Mouse (Mus musculus): ENCODE measurements at regions not wholly inside any gene's neighbourhood (a gene's known extent, or its start where the extent isn't known, plus 50 kb on each side); places are given as distances from the start of the nearest gene placed in this dataset.
A peak's percentile ranks its signal among the peaks of the same experiment; 100 is the strongest.

DNA sequence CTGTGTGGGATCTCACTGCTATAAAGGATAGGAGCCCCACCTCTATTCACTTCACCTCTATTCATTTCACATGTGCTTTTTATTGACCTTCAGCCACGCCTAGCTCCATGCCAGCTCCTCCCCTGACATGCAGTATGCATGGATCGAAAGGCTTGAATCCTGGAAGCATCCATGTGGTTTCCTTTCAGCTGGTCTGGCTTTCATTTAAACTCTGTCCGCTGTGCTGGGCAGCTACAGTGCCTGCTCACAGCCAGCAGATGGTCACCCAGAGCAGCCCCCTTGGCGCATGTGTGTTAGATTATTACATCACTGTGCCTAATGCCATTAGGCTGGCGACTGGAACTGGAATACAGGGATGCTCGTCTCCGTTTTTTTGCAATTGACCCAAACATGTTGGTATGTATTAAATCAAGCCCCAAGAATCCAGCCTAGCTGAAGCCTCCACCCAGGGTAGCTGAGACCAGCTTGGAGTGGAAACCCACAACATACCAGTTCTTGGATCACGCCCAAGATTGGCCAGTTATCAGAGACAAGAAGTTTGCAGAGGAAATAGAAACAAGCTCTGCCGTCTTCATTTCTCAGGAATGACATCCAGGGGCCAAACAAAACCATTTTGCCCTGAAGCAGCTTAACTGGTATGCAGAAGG is 113.2 kb downstream of the Inhbb start:
- peak; percentile 28 for DNase-seq
- H3K9me3 ChIP-seq (ENCODE audit: low read length), result no peaks in the 10 kb centered on the region
- no peaks in the 10 kb centered on the region for H3K27me3 ChIP-seq (ENCODE audit: insufficient read depth, low read length)
- peak; percentile 43; the same call in 1 of the 2 replicates for ATAC-seq
- WGBS, result 63% methylated on average over 9 of the region's 9 CpGs
- no peak overlapping the region for H3K27ac ChIP-seq (ENCODE audit: low read depth, low read length)
- no peak overlapping the region for H3K4me2 ChIP-seq (ENCODE audit: low read depth)
- H3K4me1 ChIP-seq (ENCODE audit: insufficient read depth), result no peaks in the 10 kb centered on the region; the same call in 1 of the 2 replicates
- TF ChIP-seq CTCF (IDR thresholded peaks at IDR 0.05; ENCODE audit: low read depth), result peak; percentile 31
- no peaks in the 10 kb centered on the region for H3K36me3 ChIP-seq (ENCODE audit: insufficient read depth)
- no peak overlapping the region for H3K4me3 ChIP-seq (ENCODE audit: low read depth, low read length)
- no peak overlapping the region for H3K9ac ChIP-seq

GRCm38 (mm10) chr1:119305315-119305976 is 116.6 kb downstream of the Inhbb start:
- no peak for ATAC-seq
- no peak overlapping the region for H3K9ac ChIP-seq
- no peaks in the 10 kb centered on the region for H3K36me3 ChIP-seq (ENCODE audit: insufficient read depth)
- no peaks in the 10 kb centered on the region for H3K9me3 ChIP-seq (ENCODE audit: low read length)
- H3K27ac ChIP-seq (ENCODE audit: low read depth, low read length), result no peak overlapping the region
- 11% methylated on average over 13 of the region's 13 CpGs for WGBS
- no peak for TF ChIP-seq CTCF (IDR thresholded peaks at IDR 0.05; ENCODE audit: low read depth)
- H3K27me3 ChIP-seq (ENCODE audit: insufficient read depth, low read length), result no peaks in the 10 kb centered on the region
- H3K4me2 ChIP-seq (ENCODE audit: low read depth), result no peak overlapping the region
- DNase-seq, result no peak
- no peak overlapping the region for H3K4me3 ChIP-seq (ENCODE audit: low read depth, low read length)
- H3K4me1 ChIP-seq (ENCODE audit: insufficient read depth), result no peaks in the 10 kb centered on the region; the same call in 1 of the 2 replicates

DNA sequence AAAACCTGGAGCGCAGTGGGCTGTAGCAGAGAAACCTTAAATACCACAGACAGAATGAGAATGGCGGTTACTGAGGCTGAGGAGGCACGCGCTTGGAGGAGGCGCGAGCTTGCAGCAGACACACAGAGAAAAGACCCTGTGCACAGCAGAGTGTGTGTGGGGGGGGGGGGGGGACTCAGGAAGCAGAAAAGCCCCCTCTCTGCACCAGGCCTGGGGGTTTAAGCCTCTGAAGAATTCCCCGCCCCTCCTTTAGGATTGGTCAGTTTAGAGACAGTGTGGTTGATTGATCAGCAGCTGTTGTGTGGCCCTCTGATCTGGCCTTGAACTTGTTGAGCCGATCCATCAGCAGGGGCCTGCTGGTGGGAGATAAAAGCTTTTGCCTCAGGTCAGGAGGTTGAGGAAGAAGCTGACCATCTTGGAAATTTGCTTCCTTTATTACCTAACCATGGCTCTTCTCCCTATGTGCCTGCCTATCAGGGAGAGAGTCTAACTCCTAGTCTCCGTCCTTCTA is 117.5 kb downstream of the Inhbb start:
- no peaks in the 10 kb centered on the region for H3K27me3 ChIP-seq (ENCODE audit: insufficient read depth, low read length)
- no peak for TF ChIP-seq CTCF (IDR thresholded peaks at IDR 0.05; ENCODE audit: low read depth)
- no peak for DNase-seq
- H3K9me3 ChIP-seq (ENCODE audit: low read length), result no peaks in the 10 kb centered on the region
- no peaks in the 10 kb centered on the region; the same call in 1 of the 2 replicates for H3K4me1 ChIP-seq (ENCODE audit: insufficient read depth)
- H3K36me3 ChIP-seq (ENCODE audit: insufficient read depth), result no peaks in the 10 kb centered on the region
- peak; percentile 28; the same call in 1 of the 2 replicates for ATAC-seq
- WGBS, result 31% methylated on average over 9 of the region's 9 CpGs
- H3K9ac ChIP-seq, result no peak overlapping the region
- no peak overlapping the region for H3K4me2 ChIP-seq (ENCODE audit: low read depth)
- H3K27ac ChIP-seq (ENCODE audit: low read depth, low read length), result no peak overlapping the region
- no peak overlapping the region for H3K4me3 ChIP-seq (ENCODE audit: low read depth, low read length)

DNA sequence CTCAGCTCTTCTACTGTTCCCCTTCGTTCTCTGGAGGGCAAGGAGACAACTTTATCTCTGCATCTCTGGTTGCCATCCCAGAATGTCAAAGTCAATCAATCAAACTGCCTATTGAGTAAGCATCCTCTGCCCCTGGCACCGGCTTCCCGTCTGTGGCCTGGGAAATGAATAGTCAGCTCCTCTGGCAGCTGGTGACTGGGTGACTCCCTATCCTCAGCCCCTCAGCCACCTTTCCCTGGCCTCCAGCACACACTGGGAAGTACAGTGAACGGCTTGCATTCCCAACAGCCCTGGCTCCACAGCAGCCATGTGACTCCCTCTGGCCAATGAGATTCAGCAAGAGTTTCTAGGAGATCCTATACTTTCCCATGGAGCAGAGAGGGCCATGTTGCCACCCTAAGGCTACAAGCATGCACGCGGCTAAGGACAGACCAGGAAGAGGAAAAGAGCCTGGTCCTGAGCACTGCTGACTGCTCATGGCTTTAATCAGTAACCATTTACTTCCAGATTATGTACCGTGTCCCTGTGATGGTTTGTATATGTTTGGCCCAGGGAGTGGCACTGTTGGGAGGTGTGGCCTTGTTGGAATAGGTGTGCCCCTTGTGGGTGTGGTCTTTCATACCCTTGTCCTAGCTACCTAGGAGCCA is 119.6 kb downstream of the Inhbb start:
- 78% methylated on average over 7 of the region's 7 CpGs for WGBS
- no peaks in the 10 kb centered on the region for H3K36me3 ChIP-seq (ENCODE audit: insufficient read depth)
- DNase-seq, result no peak

DNA sequence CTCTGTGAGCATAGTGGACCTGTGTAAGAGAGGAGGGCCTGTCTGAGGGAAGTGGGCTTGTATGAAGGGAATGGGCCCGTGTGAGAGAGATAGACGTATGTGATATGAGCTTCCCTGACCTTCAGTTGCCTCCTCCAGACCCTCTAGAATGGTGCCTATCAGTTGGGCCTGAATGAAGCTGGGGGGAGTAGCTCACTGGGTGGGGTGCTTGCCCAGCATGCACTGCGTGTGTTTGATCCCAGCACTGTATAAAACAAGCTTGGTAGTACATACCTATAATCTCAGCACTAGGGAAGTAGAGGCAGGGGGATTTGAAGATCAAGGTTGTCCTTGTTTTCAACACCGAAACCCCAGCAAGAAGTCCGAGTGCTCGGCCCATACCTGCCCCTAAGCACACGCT is 120.1 kb downstream of the Inhbb start:
- H3K27me3 ChIP-seq (ENCODE audit: insufficient read depth, low read length), result no peaks in the 10 kb centered on the region
- DNase-seq, result no peak
- no peak overlapping the region for H3K4me2 ChIP-seq (ENCODE audit: low read depth)
- no peak overlapping the region for H3K27ac ChIP-seq (ENCODE audit: low read depth, low read length)
- no peak for TF ChIP-seq CTCF (IDR thresholded peaks at IDR 0.05; ENCODE audit: low read depth)
- no peak overlapping the region for H3K4me3 ChIP-seq (ENCODE audit: low read depth, low read length)
- no peak overlapping the region for H3K9ac ChIP-seq
- 94% methylated on average over 7 of the region's 7 CpGs for WGBS
- ATAC-seq, result no peak
- H3K9me3 ChIP-seq (ENCODE audit: low read length), result no peaks in the 10 kb centered on the region
- no peaks in the 10 kb centered on the region for H3K36me3 ChIP-seq (ENCODE audit: insufficient read depth)
- H3K4me1 ChIP-seq (ENCODE audit: insufficient read depth), result no peaks in the 10 kb centered on the region; the same call in 1 of the 2 replicates

More for the DNA sequence above, 119.6 kb downstream of the Inhbb start:
- Histone ChIP-seq H3K9ac (no peak overlapping the region), H3K4me3 (ENCODE audit: low read depth, low read length) (no peak overlapping the region), H3K27me3 (ENCODE audit: insufficient read depth, low read length) (no peaks in the 10 kb centered on the region), H3K4me1 (ENCODE audit: insufficient read depth) (no peaks in the 10 kb centered on the region; the same call in 1 of the 2 replicates), H3K27ac (ENCODE audit: low read depth, low read length) (no peak overlapping the region), H3K4me2 (ENCODE audit: low read depth) (no peak overlapping the region), H3K9me3 (ENCODE audit: low read length) (no peaks in the 10 kb centered on the region)
- no peak for TF ChIP-seq CTCF (IDR thresholded peaks at IDR 0.05; ENCODE audit: low read depth)
- no peak for ATAC-seq

DNA sequence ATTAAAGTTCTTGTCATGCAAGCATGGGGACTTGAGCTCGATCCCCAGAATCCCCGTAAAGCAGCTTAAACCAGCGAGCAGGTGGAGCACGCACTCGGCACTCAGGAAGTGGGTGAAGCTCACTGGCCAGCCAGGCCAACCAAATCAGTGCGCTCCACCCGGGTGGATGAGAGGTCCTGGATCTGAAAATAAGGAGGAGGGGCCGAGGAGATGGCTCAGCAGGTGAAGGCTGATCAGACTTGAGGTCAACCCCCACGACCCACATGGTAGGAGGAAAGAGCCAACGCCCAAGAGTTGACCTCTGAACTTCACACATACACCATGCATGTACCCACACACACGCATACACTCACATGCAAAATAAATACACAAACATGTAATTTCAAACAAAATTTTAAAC is 120.8 kb downstream of the Inhbb start:
- Histone ChIP-seq H3K36me3 (ENCODE audit: insufficient read depth) (no peaks in the 10 kb centered on the region), H3K9me3 (ENCODE audit: low read length) (no peaks in the 10 kb centered on the region), H3K27ac (ENCODE audit: low read depth, low read length) (no peak overlapping the region), H3K4me2 (ENCODE audit: low read depth) (no peak overlapping the region), H3K4me3 (ENCODE audit: low read depth, low read length) (no peak overlapping the region), H3K27me3 (ENCODE audit: insufficient read depth, low read length) (no peaks in the 10 kb centered on the region), H3K4me1 (ENCODE audit: insufficient read depth) (no peaks in the 10 kb centered on the region; the same call in 1 of the 2 replicates), H3K9ac (no peak overlapping the region)
- DNase-seq (no peak), ATAC-seq (no peak)
- WGBS, result 93% methylated on average over 11 of the region's 11 CpGs
- TF ChIP-seq CTCF (IDR thresholded peaks at IDR 0.05; ENCODE audit: low read depth), result no peak
